Mouse (Mus musculus) spleen, postnatal 36 days (tissue): ENCODE results near the gene Cfap157.

Experiments used
- DNase-seq, 2 experiments: peaks; one replicate each; pipeline ENCODE4 v3.0.0; 2022; ENCODE audit warnings: low spot score in 2 of 2, mixed read lengths in 1 of 2

The Cfap157 gene

GRCm38 (mm10) chr2:32781710-32782109, 2.5 kb downstream of the Cfap157 start:
- no peak for DNase-seq

DNA sequence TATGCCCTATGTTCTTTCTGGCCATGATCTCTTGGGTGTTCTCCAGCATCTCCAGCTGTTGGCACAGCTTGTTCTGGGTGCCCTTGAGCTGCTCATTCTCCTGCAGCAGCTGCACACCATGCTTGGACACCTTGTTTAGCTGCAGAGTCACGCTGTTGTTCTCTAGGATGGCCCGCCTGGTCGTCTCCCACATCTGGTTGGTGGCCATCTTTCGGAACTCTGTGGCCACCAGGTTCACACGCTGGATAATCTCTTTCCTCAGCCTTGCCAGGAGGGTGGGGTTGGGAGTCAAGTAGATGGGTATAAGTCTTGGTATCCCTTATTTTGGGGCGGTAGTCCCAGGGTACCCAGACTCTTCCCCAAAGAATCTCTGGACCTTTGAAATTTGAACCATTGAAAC, 4.5 kb downstream of the Cfap157 start:
- no peak for DNase-seq

DNA sequence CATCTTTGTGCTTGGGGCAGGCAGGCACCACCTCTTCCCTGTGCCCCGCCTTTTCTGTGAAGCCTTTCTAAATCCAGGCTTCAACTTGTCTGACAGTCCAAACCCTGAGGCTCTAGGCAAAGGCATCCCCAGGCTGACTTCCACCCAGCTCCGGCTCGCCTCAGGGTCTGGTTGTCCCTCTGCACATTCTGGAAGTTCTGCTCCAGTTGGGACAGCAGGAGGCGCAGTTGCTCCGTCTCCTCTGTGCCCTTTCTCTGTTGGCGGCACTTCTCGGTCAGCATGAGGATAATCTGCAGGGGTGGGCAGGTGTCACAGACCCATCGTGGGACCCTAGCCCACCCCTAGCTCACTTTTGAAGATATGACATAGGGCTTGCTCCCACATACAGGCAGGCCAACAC, 5.1 kb downstream of the Cfap157 start:
- peak; percentile 38 to 41 for DNase-seq

GRCm38 (mm10) chr2:32778081-32778480, 6.1 kb downstream of the Cfap157 start:
- no peak for DNase-seq

DNA sequence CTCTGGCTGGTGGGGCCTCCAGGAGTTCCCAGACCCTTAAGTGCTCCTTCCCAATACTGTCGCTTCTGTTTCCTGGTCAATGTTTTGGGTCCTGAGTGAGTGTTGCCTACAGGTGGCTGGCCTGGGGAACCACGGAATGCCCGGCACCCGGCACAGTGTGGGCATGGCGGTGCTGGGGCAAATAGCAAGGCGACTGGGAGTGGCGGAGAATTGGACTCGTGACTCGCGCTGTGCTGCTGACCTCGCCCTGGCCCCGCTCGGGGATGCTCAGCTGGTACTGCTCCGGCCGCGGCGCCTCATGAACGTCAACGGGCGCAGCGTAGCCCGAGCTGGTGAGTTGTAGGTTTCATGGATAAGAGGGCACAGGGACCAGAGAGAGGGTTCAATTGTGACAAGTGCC, 8.0 kb downstream of the Cfap157 start:
- no peak for DNase-seq

- DNase-seq = peak; percentile 95 to 96
Measured at GRCm38 (mm10) chr2:32775359-32776074, 8.7 kb downstream of the Cfap157 start, which contains the start of the genes Ttc16 and Ptrh1. Ttc16 (minus strand) TSS chr2:32775633. Ptrh1 (plus strand) TSS chr2:32775786.

DNA sequence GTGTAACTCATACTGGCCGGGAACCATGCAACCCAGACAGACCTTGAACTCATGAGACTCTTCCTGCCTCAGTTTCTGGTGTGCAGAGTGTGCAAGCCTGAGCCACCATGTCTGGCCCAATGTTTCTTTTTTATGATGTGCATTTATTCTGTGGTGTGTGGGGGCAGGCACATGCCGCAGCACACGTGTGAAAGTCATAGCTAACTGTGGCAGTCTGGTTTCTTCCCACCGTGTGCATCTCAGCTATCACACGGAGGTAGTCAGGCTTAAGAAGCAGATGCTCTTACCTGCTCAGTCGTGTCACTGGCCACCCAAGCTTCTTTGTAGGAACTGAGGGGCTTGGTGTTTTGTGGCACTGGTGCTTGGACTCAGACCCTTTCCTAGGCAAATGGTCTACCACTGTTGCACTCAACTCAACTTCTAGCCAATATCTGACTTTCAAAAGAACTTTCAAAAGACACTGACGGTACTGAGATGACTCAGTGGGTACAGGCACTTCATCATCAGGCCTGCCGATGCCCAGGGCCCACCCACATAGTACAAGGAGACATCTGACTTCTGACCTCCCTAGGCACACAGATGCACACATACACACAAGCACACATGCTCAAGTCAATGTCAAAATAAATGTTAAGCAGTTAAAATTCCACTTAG, 11.5 kb downstream of the Cfap157 start:
- DNase-seq = no peak

DNA sequence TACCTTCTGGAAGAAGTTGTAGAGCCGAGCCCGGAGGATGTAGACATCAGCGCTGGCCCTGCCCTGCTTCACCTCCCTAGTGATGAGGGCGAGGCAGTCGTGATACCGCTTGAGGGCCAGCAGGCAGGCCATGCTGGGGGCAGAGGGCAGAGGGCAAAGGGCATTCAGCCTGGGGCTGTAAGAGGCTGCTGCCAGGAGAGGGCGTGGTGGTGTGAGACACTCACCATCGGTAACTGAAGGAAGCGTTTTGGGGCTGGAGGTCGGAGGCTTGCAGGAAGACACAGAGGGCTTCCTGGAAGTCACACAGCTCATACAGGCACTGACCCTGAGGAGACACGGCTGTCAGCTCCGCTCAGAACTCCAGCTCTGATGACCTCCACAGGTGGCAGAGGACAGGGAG, 12.3 kb downstream of the Cfap157 start:
- no peak for DNase-seq

- DNase-seq = no peak
Measured at GRCm38 (mm10) chr2:32769327-32770085, 14.7 kb downstream of the Cfap157 start.

GRCm38 (mm10) chr2:32768661-32769285, 15.5 kb downstream of the Cfap157 start:
- no peak for DNase-seq

DNA sequence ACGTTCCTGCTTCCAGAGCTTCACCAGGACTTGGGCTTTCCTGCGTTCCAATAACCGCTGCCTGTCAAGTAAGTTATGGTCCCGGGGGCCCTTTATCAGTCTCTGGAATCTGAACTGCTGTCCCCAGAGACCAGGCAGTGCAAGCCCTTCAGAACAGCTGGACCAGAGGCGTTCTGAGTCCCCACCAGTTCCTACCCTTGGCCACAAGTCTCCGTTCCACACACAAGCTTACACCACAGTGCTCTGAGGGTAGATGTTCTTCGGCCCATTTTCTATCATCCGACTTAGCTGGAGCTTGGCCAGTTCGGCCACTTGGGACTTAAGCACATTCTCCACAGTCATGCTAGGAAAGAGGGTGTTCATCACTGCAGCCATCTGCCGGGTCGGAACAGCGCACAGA, 17.0 kb downstream of the Cfap157 start:
- no peak for DNase-seq

DNA sequence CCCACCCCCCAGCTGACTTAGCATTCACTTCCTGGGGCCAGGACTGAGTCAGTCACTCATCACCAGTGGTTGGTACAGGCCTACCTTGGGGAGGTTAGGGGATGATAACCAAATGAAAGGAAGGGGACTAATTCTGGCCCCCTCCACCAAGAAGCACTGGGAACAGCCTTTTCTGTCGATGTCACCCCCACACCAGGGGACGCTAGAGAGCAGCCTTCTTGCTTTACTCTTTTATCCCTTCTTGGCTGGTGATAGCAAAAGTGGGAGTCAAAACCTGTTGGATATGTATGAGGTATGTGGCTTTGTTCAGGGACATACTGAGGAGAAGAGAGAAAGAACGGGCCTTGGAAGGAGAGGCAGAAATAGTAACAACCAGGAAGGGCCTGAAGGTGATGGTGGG, 20.9 kb downstream of the Cfap157 start:
- DNase-seq = no peak

- no peak for DNase-seq
Measured at GRCm38 (mm10) chr2:32761859-32762258, 22.4 kb downstream of the Cfap157 start.

GRCm38 (mm10) chr2:32761361-32761760, 22.9 kb downstream of the Cfap157 start:
- no peak for DNase-seq

DNA sequence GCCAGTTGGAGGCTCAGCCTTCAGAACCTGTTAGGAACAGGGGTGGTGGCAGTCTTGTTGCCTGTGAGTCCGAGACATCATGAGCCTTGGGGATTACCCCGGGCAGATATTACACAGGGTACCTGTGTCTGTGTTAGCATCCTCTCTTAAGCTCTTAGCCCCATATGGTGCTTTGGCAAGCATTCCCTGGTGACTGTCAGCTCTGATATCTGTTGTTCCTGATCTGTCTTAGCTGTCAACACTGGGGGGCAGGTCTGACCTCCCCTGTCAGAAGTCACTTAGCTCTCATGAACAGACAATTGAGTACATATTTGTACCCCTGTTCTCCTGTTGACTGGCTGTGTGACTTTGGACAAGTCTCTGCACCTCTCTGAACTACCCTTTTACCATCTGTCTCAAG, 25.2 kb downstream of the Cfap157 start:
- DNase-seq = no peak

GRCm38 (mm10) chr2:32758503-32758902, 25.7 kb downstream of the Cfap157 start:
- DNase-seq = no peak

DNA sequence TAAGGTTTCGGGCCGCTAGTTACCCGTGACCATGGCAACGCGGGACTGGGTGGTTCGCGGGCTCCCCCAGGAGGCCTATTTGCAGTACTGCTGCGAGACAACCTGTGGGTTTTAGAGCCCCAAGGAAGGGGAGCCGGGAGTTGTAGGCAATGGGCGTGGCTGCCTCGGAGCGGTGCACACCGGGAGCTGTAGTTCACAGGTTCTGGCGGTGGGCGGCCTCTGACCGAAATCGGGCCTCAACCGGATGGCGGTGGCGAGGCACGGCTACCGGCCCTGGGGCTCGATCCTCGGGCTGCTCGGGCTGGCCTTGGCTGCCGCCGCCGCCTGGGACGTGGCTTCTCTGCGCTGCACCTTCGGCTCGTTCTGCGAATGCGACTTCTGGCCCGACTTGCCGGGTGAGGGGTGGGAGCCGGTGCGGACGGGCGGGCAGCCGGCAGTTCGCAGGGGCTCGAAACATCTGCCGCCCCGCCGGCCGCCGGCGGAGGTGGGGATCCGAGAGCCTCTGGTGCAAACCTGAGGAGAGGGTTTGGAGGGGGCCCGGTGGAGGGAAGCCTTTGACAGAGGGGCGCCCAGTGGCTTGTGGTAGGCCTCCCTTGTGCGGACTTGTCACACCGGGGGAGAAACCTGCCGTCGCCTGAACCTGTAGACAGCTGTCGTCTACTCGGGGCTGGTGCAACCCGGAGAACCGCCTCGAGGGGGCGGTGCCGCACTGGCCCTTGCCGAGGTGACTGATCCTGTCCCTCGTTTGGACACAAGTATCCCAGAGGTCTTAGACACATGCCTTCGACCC, 27.0 kb downstream of the Cfap157 start, which contains the start of gene Tor2a:
Gene Tor2a (plus strand): TSS at position 179 of the 790 bp plus-strand sequence.
- DNase-seq = peak; percentile 98

DNA sequence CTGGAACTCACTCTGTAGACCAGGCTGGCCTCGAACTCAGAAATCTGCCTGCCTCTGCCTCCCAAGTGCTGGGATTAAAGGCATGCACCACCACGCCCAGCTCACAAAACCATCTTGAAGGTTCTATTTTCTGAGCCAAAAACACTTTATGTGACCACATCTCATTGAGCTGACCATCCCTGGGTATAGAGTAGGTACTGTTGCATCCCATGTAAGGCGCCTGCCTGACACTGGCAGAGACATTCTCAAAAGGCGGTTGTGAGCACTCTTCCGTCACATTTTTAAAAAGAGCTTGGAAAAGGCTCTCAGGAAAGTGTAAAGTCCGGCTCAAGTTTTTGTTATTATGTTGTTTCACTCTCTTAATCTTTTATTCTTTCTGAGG, 27.6 kb downstream of the Cfap157 start:
- DNase-seq = no peak

DNA sequence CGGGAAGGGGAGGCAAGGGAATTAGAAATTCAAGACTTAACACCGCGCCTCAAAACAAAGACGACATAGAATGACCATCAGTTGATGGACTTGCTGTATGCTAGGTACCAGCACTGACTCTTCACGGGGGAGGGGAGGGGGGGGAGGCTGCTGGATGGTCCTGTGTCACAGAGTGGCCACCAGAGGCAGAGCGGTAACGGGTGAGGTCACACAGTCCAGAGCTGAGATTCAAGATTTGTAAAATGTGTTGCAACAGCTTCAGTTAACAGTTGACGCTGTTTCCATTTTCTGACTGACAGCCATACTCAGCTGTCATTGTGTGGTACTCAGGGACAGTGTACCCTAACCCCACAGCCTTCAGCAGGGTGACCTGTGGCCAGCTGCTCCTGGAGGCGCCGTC, 32.0 kb downstream of the Cfap157 start:
- no peak for DNase-seq

- no peak for DNase-seq
Measured at GRCm38 (mm10) chr2:32751665-32752033, 32.6 kb downstream of the Cfap157 start.

GRCm38 (mm10) chr2:32750887-32751664, 33.2 kb downstream of the Cfap157 start:
- DNase-seq = no peak
